Mouse (Mus musculus): ENCODE data around the gene Igfbp7. TPM values are rescaled to one million over a fixed set of nuclear protein-coding genes. Genes with fewer than 3 reads are reported as not detected.

The Igfbp7 gene
- polyA plus RNA-seq, 1 experiment from 2014 or later: 437 TPM

DNA sequence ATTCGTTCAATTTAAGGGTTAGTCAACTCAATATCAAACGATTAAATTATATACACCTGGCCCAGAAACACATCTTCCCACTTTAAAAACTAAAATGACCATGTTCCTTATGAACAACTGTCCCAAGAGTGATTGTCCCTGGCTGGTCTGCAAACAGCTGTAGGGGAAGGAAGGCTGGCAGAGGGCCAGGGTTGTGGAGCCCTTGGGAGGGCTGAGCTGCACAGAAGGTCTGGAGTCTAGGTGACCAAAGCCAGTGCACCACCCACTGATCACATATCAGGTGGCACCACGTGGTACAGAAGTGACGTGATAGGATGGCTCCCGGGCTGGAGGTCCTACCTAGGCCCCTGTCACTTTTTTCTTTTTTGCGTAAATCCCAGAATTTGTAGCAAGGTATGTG is 8.2 kb upstream of the Igfbp7 start:
- Histone ChIP-seq H3K4me1 (replicated peaks; ENCODE audit: control insufficient read depth, insufficient read depth) (no peaks in the 10 kb centered on the region), H3K27ac (replicated peaks) (no peak overlapping the region), H3K4me2 (replicated peaks; ENCODE audit: low read depth) (no peak overlapping the region), H3K4me3 (ENCODE audit: low read depth, low read length) (no peak overlapping the region), H3K9ac (ENCODE audit: low read length) (no peak overlapping the region), H3K27me3 (ENCODE audit: control insufficient read depth, insufficient read depth, low read length) (no peaks in the 10 kb centered on the region), H3K9me3 (ENCODE audit: control insufficient read depth, low read length) (no peaks in the 10 kb centered on the region), H3K36me3 (ENCODE audit: control insufficient read depth, insufficient read depth, low read length) (no peaks in the 10 kb centered on the region)
- no peak for TF ChIP-seq CTCF (IDR thresholded peaks at IDR 0.05; ENCODE audit: low read depth)
- no peak for TF ChIP-seq EP300 (optimal IDR thresholded peaks at IDR 0.05)
- no peak for ATAC-seq (ENCODE audit: low FRiP score, low TSS enrichment)
- 85% methylated on average over 6 of the region's 6 CpGs for WGBS
- no peak for DNase-seq (ENCODE audit: low spot score)

DNA sequence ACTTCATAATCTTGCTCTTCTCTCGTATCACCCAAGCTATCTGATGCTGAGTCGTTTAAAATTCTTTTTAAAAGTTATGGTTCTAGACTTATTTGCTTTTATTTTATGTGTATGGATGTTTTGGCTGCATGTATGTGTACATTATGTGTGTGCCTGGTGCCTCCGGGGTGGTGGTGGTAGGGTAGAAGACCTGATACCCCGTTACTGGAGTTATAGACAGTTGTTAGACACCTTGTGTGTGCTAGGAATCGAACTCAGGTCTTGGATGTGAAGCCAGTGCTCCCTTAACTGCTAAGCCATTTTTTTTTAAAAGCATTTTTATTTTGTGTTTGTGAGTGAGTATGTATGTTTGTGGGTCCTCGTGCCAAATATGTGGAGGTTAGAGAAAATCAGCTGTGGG is 689 bp upstream of the Igfbp7 start:
- no peak overlapping the region for H3K4me2 ChIP-seq (replicated peaks; ENCODE audit: low read depth)
- no peak overlapping the region for H3K9ac ChIP-seq (ENCODE audit: low read length)
- no peak for ATAC-seq (ENCODE audit: low FRiP score, low TSS enrichment)
- TF ChIP-seq EP300 (optimal IDR thresholded peaks at IDR 0.05) (no peak), CTCF (IDR thresholded peaks at IDR 0.05; ENCODE audit: low read depth) (no peak)
- no peaks in the 10 kb centered on the region for H3K9me3 ChIP-seq (ENCODE audit: control insufficient read depth, low read length)
- no peaks in the 10 kb centered on the region; the same call in 1 of the 2 replicates for H3K4me1 ChIP-seq (replicated peaks; ENCODE audit: control insufficient read depth, insufficient read depth)
- H3K27ac ChIP-seq (replicated peaks): no peak overlapping the region
- DNase-seq (ENCODE audit: low spot score): no peak
- no peaks in the 10 kb centered on the region for H3K36me3 ChIP-seq (ENCODE audit: control insufficient read depth, insufficient read depth, low read length)
- H3K27me3 ChIP-seq (ENCODE audit: control insufficient read depth, insufficient read depth, low read length): no peaks in the 10 kb centered on the region
- WGBS: 84% methylated on average over 6 of the region's 6 CpGs
- H3K4me3 ChIP-seq (ENCODE audit: low read depth, low read length): no peak overlapping the region

DNA sequence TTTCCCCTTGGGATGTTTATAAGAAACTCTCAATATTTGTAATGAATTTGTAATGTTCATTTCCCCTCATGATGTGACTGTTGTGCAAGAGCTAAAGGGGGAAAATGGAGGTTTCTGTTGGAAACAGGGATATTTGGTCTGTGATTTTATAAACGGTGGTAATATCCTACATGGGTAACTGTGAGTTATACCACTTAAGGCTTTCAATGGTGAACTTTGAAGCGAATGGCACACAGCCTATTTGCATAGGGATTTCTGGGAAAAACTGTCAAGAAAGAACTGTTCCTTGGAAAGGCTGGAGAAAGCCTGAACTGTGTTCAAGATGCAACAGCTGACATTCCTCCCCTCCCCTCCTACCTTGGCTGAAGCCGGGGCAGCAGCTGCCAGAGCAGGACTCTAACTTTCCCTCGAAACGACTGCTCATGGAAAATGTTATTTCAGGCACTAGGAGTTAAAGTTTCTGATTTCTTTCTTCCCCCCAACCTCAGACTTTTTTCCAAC is 1.4 kb downstream of the Igfbp7 start:
- Histone ChIP-seq H3K9ac (ENCODE audit: low read length) (peak overlapping the region; percentile 80), H3K27ac (replicated peaks) (peak overlapping the region; percentile 96)
- WGBS: 39% methylated on average over 5 of the region's 5 CpGs

DNA sequence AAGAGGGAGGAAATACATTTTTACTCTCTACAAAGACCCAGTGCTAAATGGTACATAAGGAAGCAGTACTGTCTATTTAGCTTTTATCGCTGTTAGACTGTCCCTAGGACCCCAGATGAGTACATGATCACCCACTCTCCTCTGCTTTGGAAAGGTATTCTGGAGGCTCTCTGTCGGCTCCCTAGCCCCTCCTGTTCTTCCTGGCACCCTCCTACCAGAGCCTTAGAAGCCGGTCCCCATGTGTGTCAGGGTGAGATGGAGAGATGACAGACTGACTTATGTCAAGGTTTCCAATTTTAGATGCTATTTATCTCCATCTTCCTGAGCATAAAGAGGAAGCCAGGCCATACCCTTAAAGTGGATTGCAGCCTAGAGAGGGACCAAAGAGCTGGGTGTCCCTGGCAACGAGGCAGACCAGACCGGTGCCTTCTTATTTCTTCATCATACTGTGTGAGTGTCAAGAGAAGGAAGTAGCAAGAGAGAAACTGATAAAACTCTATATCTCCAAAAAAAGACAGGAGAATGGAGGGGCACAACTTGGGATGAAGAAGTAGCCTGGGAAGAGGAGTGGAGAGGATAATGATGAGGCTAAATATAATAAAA is 2.3 kb downstream of the Igfbp7 start:
- no peak for DNase-seq (ENCODE audit: low spot score)
- ATAC-seq (ENCODE audit: low FRiP score, low TSS enrichment): no peak
- Histone ChIP-seq H3K27ac (replicated peaks) (peak overlapping the region; percentile 4; the same call in 1 of the 2 replicates), H3K9me3 (ENCODE audit: control insufficient read depth, low read length) (no peaks in the 10 kb centered on the region), H3K4me1 (replicated peaks; ENCODE audit: control insufficient read depth, insufficient read depth) (peaks cover 7% of the 10 kb centered on the region; the same call in 1 of the 2 replicates), H3K36me3 (ENCODE audit: control insufficient read depth, insufficient read depth, low read length) (no peaks in the 10 kb centered on the region), H3K4me2 (replicated peaks; ENCODE audit: low read depth) (peak overlapping the region; percentile 30), H3K4me3 (ENCODE audit: low read depth, low read length) (peak overlapping the region; percentile 2), H3K9ac (ENCODE audit: low read length) (0 out of 2 replicates have a peak overlapping the region, but pooled peaks have one; percentile 14), H3K27me3 (ENCODE audit: control insufficient read depth, insufficient read depth, low read length) (no peaks in the 10 kb centered on the region)
- TF ChIP-seq CTCF (IDR thresholded peaks at IDR 0.05; ENCODE audit: low read depth) (no peak), EP300 (optimal IDR thresholded peaks at IDR 0.05) (no peak)
- WGBS: 57% methylated on average over 5 of the region's 5 CpGs

More for the DNA sequence above, 1.4 kb downstream of the Igfbp7 start:
- Histone ChIP-seq H3K9me3 (ENCODE audit: control insufficient read depth, low read length) (no peaks in the 10 kb centered on the region), H3K36me3 (ENCODE audit: control insufficient read depth, insufficient read depth, low read length) (no peaks in the 10 kb centered on the region), H3K27me3 (ENCODE audit: control insufficient read depth, insufficient read depth, low read length) (no peaks in the 10 kb centered on the region), H3K4me1 (replicated peaks; ENCODE audit: control insufficient read depth, insufficient read depth) (peaks cover 4% of the 10 kb centered on the region; the same call in 1 of the 2 replicates), H3K4me3 (ENCODE audit: low read depth, low read length) (peak overlapping the region; percentile 74), H3K4me2 (replicated peaks; ENCODE audit: low read depth) (peak overlapping the region; percentile 84)
- ATAC-seq (ENCODE audit: low FRiP score, low TSS enrichment) (peak; percentile 68; the same call in 1 of the 2 replicates), DNase-seq (ENCODE audit: low spot score) (peak; percentile 33)
- TF ChIP-seq EP300 (optimal IDR thresholded peaks at IDR 0.05) (no peak), CTCF (IDR thresholded peaks at IDR 0.05; ENCODE audit: low read depth) (no peak)

DNA sequence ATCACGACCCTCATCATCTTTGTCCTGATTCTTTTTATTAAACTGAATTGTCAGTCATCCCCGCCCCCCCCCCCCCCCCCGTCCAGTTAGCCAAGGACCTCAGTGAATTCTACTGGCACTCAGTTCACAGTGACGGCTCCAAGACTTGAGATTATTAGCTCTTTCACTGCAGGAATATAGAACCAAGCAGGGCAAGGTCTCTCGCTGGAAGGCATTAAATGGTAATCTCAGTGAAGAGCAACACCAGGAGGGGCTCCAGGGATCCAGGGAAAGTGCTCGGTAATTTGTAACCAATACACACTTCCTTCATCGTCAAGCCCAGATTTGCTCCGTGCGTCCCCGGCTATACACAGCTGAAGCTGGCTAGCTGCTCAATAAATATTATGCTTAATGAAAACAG is 2.9 kb downstream of the Igfbp7 start:
- peak overlapping the region; percentile 30 for H3K4me2 ChIP-seq (replicated peaks; ENCODE audit: low read depth)
- 53% methylated on average over 10 of the region's 10 CpGs for WGBS

DNA sequence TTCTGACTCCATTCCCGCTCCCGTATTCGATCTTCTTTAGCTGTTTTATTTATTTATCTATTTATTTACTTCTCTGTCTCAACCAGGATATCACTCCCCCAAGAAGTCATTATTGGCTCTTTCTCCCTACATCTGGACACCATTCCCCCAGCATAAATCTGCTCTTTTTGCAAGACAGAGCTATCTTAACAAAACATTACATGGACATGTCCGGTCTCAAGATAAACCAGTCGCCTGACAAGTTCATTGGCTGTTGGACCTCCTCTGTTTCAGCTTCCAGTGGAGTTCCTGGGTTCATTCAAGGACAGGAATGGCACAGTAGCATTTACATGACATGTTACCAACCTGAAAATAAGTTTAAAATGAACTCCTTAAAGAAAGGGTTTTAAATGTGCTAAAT is 4.9 kb downstream of the Igfbp7 start:
- no peaks in the 10 kb centered on the region for H3K36me3 ChIP-seq (ENCODE audit: control insufficient read depth, insufficient read depth, low read length)
- no peak for ATAC-seq (ENCODE audit: low FRiP score, low TSS enrichment)
- H3K27ac ChIP-seq (replicated peaks): peak overlapping the region; percentile 76

More for the DNA sequence above, 2.9 kb downstream of the Igfbp7 start:
- H3K9ac ChIP-seq (ENCODE audit: low read length): 0 out of 2 replicates have a peak overlapping the region, but pooled peaks have one; percentile 14
- DNase-seq (ENCODE audit: low spot score) (no peak), ATAC-seq (ENCODE audit: low FRiP score, low TSS enrichment) (no peak)
- peak overlapping the region; percentile 2; the same call in 1 of the 2 replicates for H3K4me3 ChIP-seq (ENCODE audit: low read depth, low read length)
- H3K9me3 ChIP-seq (ENCODE audit: control insufficient read depth, low read length): no peaks in the 10 kb centered on the region
- H3K36me3 ChIP-seq (ENCODE audit: control insufficient read depth, insufficient read depth, low read length): no peaks in the 10 kb centered on the region
- peaks cover 7% of the 10 kb centered on the region; the same call in 1 of the 2 replicates for H3K4me1 ChIP-seq (replicated peaks; ENCODE audit: control insufficient read depth, insufficient read depth)
- no peak for TF ChIP-seq CTCF (IDR thresholded peaks at IDR 0.05; ENCODE audit: low read depth)
- H3K27me3 ChIP-seq (ENCODE audit: control insufficient read depth, insufficient read depth, low read length): no peaks in the 10 kb centered on the region
- peak overlapping the region; percentile 4; the same call in 1 of the 2 replicates for H3K27ac ChIP-seq (replicated peaks)

More for the DNA sequence above, 4.9 kb downstream of the Igfbp7 start:
- H3K9ac ChIP-seq (ENCODE audit: low read length): no peak overlapping the region
- WGBS: 50% methylated on average over 5 of the region's 5 CpGs
- TF ChIP-seq EP300 (optimal IDR thresholded peaks at IDR 0.05) (no peak), CTCF (IDR thresholded peaks at IDR 0.05; ENCODE audit: low read depth) (no peak)
- no peak for DNase-seq (ENCODE audit: low spot score)
- no peak overlapping the region for H3K4me3 ChIP-seq (ENCODE audit: low read depth, low read length)
- H3K4me2 ChIP-seq (replicated peaks; ENCODE audit: low read depth): no peak overlapping the region
- H3K27me3 ChIP-seq (ENCODE audit: control insufficient read depth, insufficient read depth, low read length): no peaks in the 10 kb centered on the region
- H3K4me1 ChIP-seq (replicated peaks; ENCODE audit: control insufficient read depth, insufficient read depth): peaks cover 15% of the 10 kb centered on the region; the same call in 1 of the 2 replicates
- no peaks in the 10 kb centered on the region for H3K9me3 ChIP-seq (ENCODE audit: control insufficient read depth, low read length)

All from stomach, postnatal 0 days (tissue).